Mouse (Mus musculus) intestine, postnatal 0 days (tissue): Measurements from ENCODE around the gene Nfe2l3. TPM values are rescaled to one million over a fixed set of nuclear protein-coding genes. Genes with fewer than 3 reads are reported as not detected.

Source experiments
- ATAC-seq: fragments of 200-750 bp; cut with Nextera tagmentation; 2 replicates; pipeline ENCODE4 v1.8.0; 2017; ENCODE audit warnings: mild to moderate bottlenecking, moderate TSS enrichment, moderate library complexity
- H3K27ac ChIP-seq: fragments of 300-500 bp; sonication (generic); 2 replicates; pipeline ENCODE4 v1.5.1; 2014; ENCODE audit warnings: mild to moderate bottlenecking, low read depth, low read length, moderate library complexity
- H3K27me3 ChIP-seq: fragments of 300-500 bp; sonication (generic); replicated peaks from 2 replicates; pipeline ENCODE4 v1.6.1; 2014; ENCODE audit warnings: low read length, mixed read lengths; ENCODE audit not compliant: control insufficient read depth, insufficient read depth
- H3K36me3 ChIP-seq: fragments of 300-500 bp; sonication (generic); 2 replicates; pipeline ENCODE4 v1.6.1; 2014; ENCODE audit warnings: mild to moderate bottlenecking, moderate library complexity; ENCODE audit not compliant: control insufficient read depth, insufficient read depth
- H3K4me1 ChIP-seq: fragments of 300-500 bp; sonication (generic); replicated peaks from 2 replicates; pipeline ENCODE4 v1.6.1; 2014; ENCODE audit warnings: antibody characterized with exemption, low read length, mixed read lengths; ENCODE audit not compliant: control insufficient read depth, insufficient read depth
- H3K4me2 ChIP-seq: fragments of 300-500 bp; sonication (generic); replicated peaks from 2 replicates; pipeline ENCODE4 v1.6.1; 2014; ENCODE audit warnings: low read depth, mild to moderate bottlenecking, moderate library complexity
- H3K4me3 ChIP-seq: fragments of 300-500 bp; sonication (generic); 2 replicates; pipeline ENCODE4 v1.5.1; 2014; ENCODE audit warnings: low read depth, low read length
- H3K9ac ChIP-seq: fragments of 300-500 bp; sonication (generic); 2 replicates; pipeline ENCODE4 v1.6.1; 2014; ENCODE audit warnings: mild to moderate bottlenecking, low read depth, low read length
- H3K9me3 ChIP-seq: fragments of 300-500 bp; sonication (generic); 2 replicates; pipeline ENCODE4 v1.6.1; 2016; ENCODE audit warnings: mixed run types; ENCODE audit not compliant: control insufficient read depth
- CTCF ChIP-seq: sonication (generic); IDR thresholded peaks from 2 replicates; pipeline ENCODE4 v1.5.1; 2016; ENCODE audit warnings: low read depth, mild to moderate bottlenecking, control low read depth, antibody characterized with exemption, moderate library complexity
- WGBS: fragments of 180-500 bp; shearing (Covaris S2); extraction: QIAGEN DNeasy Blood & Tissue Kit; methylation state at CpG from one replicate; pipeline ENCODE4 v1.1.7; 2014; 5-methylcytosine and 5-hydroxymethylcytosine counted together
- polyA plus RNA-seq: library from polyadenylated mRNA; unstranded; fragments of >200 nt; fragmentation: Nextera tagmentation; extraction: Ambion mirVana; gene quantifications from 2 replicates; pipeline ENCODE4 v1.2.1, GENCODE M21; 2015

The Nfe2l3 gene
- polyA plus RNA-seq, 1 experiment from 2014 or later, result 0.99 TPM

DNA sequence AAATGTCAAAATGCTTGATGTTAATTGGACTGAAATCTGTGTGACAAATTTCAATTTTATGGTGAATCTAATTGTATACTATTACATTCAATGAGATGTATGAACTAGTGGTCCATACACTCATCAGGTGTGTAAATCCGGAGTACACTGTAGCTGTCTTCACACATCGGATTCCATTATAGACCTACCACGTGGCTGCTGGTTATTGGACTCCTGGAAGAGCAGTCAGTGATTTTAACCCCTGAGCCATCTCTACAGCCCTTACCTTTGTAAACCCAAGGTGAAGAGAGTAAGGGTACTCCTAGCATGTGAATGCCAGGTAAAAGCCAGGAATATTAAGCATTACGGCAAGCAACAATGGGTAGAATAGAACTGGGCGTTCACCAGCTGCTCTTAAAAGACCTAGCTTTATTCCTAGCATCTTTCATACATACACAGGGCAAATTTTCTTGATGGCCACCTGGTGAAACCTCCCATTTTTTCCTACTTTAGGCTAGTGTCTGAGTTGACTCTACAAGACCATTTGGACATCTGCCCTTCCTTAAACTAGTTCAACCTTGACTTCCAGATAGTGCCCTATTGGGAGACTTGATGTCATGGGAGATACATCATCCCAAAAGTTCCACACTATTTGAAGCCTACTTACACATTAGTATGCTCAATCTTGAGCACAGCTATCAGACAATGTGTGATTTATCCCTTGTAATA lies 27.0 kb downstream of the Nfe2l3 start:
- Histone ChIP-seq H3K36me3 (peaks cover 35% of the 10 kb centered on the region), H3K9me3 (no peaks in the 10 kb centered on the region), H3K27me3 (no peaks in the 10 kb centered on the region), H3K27ac (no peak overlapping the region), H3K9ac (no peak overlapping the region), H3K4me2 (no peak overlapping the region), H3K4me1 (no peaks in the 10 kb centered on the region), H3K4me3 (no peak overlapping the region)
- no peak for TF ChIP-seq CTCF
- ATAC-seq, result peak; percentile 58
- 47% methylated on average over 5 of the region's 5 CpGs for WGBS

DNA sequence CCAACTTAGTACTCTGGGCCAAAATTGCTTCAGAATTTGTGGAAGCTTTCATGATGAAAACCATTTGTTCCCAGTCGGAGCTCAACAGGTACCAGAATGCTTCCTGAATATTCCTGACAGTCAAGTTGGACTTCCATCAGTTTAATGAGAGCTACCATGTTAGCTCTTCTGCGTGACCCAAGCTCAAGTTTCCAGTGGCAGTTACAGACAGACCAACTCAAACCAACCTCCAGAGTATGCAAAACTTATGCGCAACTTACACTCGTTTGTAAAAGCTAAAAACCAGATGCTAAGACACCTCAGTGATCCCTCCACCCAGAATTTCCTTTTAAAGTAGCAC lies 27.5 kb downstream of the Nfe2l3 start:
- no peak; the same call in 1 of the 2 replicates for ATAC-seq
- no peaks in the 10 kb centered on the region for H3K4me1 ChIP-seq
- 81% methylated on average over 4 of the region's 4 CpGs for whole genome bisulfite sequencing
- no peak overlapping the region for H3K9ac ChIP-seq
- H3K9me3 ChIP-seq, result no peaks in the 10 kb centered on the region
- H3K27ac ChIP-seq, result no peak overlapping the region
- no peak overlapping the region for H3K4me2 ChIP-seq
- H3K27me3 ChIP-seq, result no peaks in the 10 kb centered on the region
- peaks cover 35% of the 10 kb centered on the region for H3K36me3 ChIP-seq
- H3K4me3 ChIP-seq, result no peak overlapping the region
- no peak for TF ChIP-seq CTCF

- Histone ChIP-seq H3K4me3 (no peak overlapping the region), H3K4me2 (no peak overlapping the region), H3K36me3 (peaks cover 36% of the 10 kb centered on the region), H3K27ac (no peak overlapping the region), H3K4me1 (no peaks in the 10 kb centered on the region), H3K27me3 (no peaks in the 10 kb centered on the region), H3K9ac (no peak overlapping the region), H3K9me3 (no peaks in the 10 kb centered on the region)
- no peak for TF ChIP-seq CTCF
- 76% methylated on average over 3 of the region's 3 CpGs for whole genome bisulfite sequencing
- ATAC-seq, result no peak; the same call in 1 of the 2 replicates
These were observed 27.9 kb downstream of the Nfe2l3 start for GRCm38 (mm10) chr6:51460363-51460762.

- Histone ChIP-seq H3K4me1 (no peaks in the 10 kb centered on the region), H3K36me3 (peaks cover 32% of the 10 kb centered on the region), H3K4me3 (peak overlapping the region; percentile 89), H3K27ac (no peak overlapping the region), H3K9me3 (no peaks in the 10 kb centered on the region), H3K9ac (no peak overlapping the region), H3K4me2 (peak overlapping the region; percentile 62), H3K27me3 (no peaks in the 10 kb centered on the region)
- under 1% methylated on average over 2 of the region's 2 CpGs for WGBS
- ATAC-seq, result no peak
- TF ChIP-seq CTCF, result peak; percentile 60
These were observed 35.2 kb downstream of the Nfe2l3 start for GRCm38 (mm10) chr6:51467649-51468048.

DNA sequence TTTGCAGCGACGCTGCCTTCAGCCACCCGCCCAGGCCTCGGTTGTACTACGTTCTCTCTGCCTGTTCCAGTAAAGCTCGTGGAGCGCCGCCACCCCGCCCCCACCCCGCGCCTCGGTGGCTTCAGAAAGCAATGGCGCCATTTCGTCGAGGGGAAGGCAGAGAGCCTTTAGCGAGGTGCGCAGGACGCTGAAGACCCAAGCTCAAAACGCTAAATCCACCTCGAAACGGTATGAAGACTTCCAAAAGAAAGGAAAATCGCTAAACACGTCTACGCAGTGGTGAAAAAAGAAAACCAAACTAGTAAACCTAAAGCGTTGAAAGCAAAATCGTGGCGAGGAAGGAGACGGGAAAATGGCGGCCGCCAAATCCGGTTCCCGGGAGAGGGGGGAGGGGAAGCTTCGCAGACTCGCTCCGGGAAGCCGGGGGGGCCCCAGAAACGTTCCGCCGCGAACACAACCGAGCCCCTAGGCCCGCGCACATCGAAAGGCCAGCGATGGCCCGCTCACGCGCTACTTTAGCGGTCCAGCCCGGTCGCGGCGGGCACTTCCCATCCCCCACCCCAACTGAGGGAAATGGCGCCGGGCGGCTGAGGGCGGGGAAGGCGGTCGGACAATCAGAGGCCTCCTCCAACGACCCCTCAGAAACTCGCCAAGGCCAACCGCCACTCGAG lies 36.6 kb downstream of the Nfe2l3 start:
- TF ChIP-seq CTCF, result no peak
- no peaks in the 10 kb centered on the region for H3K4me1 ChIP-seq
- H3K27me3 ChIP-seq, result no peaks in the 10 kb centered on the region
- H3K4me3 ChIP-seq, result peak overlapping the region; percentile 89
- H3K9me3 ChIP-seq, result no peaks in the 10 kb centered on the region
- peak overlapping the region; percentile 98 for H3K9ac ChIP-seq
- WGBS, result under 1% methylated on average over 61 of the region's 63 CpGs
- peak; percentile 33 for ATAC-seq
- H3K4me2 ChIP-seq, result peak overlapping the region; percentile 62
- peak overlapping the region; percentile 97 for H3K27ac ChIP-seq
- H3K36me3 ChIP-seq, result peaks cover 23% of the 10 kb centered on the region

GRCm38 (mm10) chr6:51469715-51470310 lies 37.3 kb downstream of the Nfe2l3 start, which contains the start of gene Hnrnpa2b1:
Hnrnpa2b1 (minus strand) TSS chr6:51469894.
- Histone ChIP-seq H3K27me3 (no peaks in the 10 kb centered on the region), H3K9ac (peak within 1 kb of the TSS; percentile 98), H3K9me3 (no peaks in the 10 kb centered on the region), H3K4me2 (peak within 1 kb of the TSS; percentile 62), H3K4me1 (no peaks in the 10 kb centered on the region), H3K36me3 (peaks cover 23% of the 10 kb centered on the region), H3K27ac (peak within 1 kb of the TSS; percentile 97), H3K4me3 (peak within 1 kb of the TSS; percentile 89)
- WGBS, result under 1% methylated on average over 63 of the region's 63 CpGs
- peak; percentile 91 for ATAC-seq
- TF ChIP-seq CTCF, result no peak; the same call in 1 of the 2 replicates
